Mouse (Mus musculus): ENCODE measurements around the gene Gtpbp6. TPM values are rescaled to one million over a fixed set of nuclear protein-coding genes. Genes with fewer than 3 reads are reported as not detected.
"Not testable (repeated sequence)": the region's sequence is repeated elsewhere in the genome, so short reads cannot be mapped to it uniquely, and the experiment has no call there.

Gtpbp6 gene
- polyA plus RNA-seq, 1 experiment, result 56.7 TPM

DNA sequence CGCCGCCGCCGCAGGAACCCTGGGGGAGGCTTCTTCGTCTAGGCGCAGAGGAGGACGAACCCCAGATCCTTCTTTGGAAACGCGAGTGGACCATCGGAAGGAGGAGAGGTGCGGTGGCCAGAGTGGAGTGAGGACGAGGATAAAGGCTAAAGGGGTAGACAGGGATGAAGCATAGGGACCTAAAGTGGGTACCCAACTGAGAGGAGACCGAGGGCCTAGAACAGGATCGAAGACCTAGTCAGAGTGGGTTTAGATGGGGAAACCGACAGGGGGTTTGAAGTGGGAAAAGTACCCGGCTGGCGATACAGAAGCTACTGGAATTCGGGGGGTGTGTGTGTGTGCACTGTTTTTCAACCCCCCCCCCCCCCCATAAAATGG is 28.1 kb upstream of the Gtpbp6 start:
- Histone ChIP-seq H3K27me3 (ENCODE audit: control insufficient read depth, insufficient read depth, insufficient read length) (no peaks in the 10 kb centered on the region), H3K36me3 (ENCODE audit: control insufficient read depth, insufficient read depth) (no peaks in the 10 kb centered on the region), H3ac (ENCODE audit: control insufficient read depth, insufficient read length, low read depth) (peak overlapping the region; percentile 71), H3K79me2 (ENCODE audit: control insufficient read depth, insufficient read depth) (peaks cover 28% of the 10 kb centered on the region), H3K79me3 (ENCODE audit: low read depth) (peaks cover 11% of the 10 kb centered on the region), H3K4me3 (ENCODE audit: insufficient read depth, poor library complexity, severe bottlenecking) (peak overlapping the region; percentile 66)
- no peak for TF ChIP-seq MYOD1 (IDR thresholded peaks at IDR 0.05; ENCODE audit: control insufficient read depth, insufficient read length, low read depth)
- no peak for TF ChIP-seq CTCF (IDR thresholded peaks at IDR 0.05; ENCODE audit: control insufficient read depth, insufficient read depth, insufficient read length)
- no peak for TF ChIP-seq MYOG (IDR thresholded peaks at IDR 0.05; ENCODE audit: control insufficient read depth, extremely low read depth, insufficient read length)
- no peak for TF ChIP-seq FOSL1 (IDR thresholded peaks at IDR 0.05; ENCODE audit: insufficient read depth, low read length, poor library complexity, severe bottlenecking)
- TF ChIP-seq MAX (IDR thresholded peaks at IDR 0.05), result no peak
- TF ChIP-seq CEBPB (IDR thresholded peaks at IDR 0.05; ENCODE audit: low read depth), result no peak
- TF ChIP-seq USF1 (IDR thresholded peaks at IDR 0.05; ENCODE audit: low read depth), result no peak

DNA sequence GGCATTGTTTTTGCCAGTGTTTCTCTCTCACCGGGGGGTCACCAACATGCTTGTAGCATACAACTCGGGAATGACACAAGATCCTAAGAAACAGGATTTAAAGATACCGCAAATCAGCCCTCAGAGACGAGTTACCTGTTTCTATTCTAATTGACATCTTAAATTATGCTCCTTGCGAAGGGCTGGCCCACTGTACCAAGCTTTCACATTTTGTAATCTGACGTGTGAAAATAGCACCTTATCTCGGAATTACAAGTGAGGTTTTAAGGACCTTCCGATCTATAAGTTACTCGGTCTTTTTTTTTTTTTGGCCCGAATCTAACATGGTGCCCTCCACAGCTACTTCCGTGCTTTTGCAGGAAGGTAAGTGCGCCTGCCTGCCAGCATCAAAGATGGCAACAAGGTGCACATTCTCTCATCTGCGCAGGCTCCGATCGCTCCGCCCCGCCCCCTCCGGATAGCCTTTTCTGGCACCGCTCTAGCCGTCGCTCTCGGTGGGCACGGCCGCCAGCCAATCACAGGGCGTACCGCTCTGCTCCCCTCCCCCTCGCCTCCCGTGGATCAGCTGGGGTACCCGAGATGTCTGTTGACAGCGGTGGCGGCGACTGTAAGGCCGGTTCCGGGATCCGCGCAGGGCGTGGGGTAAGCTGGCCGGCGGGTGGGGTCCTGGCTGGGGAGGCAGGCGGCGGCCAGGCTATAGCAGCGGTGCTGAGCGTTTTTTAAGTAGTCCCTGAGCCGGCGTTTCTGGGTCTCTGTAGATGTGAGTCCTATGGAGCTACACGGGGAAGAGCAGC is 27.5 kb upstream of the Gtpbp6 start, which contains the start of gene Chfr:
Gene Chfr, plus strand, starts transcription at position 550 of the 794 bp plus-strand sequence.
- Histone ChIP-seq H3K27me3 (ENCODE audit: control insufficient read depth, insufficient read depth, insufficient read length) (no peaks in the 10 kb centered on the region), H3K36me3 (ENCODE audit: control insufficient read depth, insufficient read depth) (no peaks in the 10 kb centered on the region), H3K79me3 (ENCODE audit: low read depth) (peaks cover 11% of the 10 kb centered on the region), H3K79me2 (ENCODE audit: control insufficient read depth, insufficient read depth) (peaks cover 28% of the 10 kb centered on the region), H3K4me3 (ENCODE audit: insufficient read depth, poor library complexity, severe bottlenecking) (peak within 1 kb of the TSS; percentile 66), H3ac (ENCODE audit: control insufficient read depth, insufficient read length, low read depth) (peak within 1 kb of the TSS; percentile 71)
- TF ChIP-seq CTCF (IDR thresholded peaks at IDR 0.05; ENCODE audit: control insufficient read depth, insufficient read depth, insufficient read length), result no peak
- TF ChIP-seq MYOG (IDR thresholded peaks at IDR 0.05; ENCODE audit: control insufficient read depth, extremely low read depth, insufficient read length), result no peak
- no peak for TF ChIP-seq CEBPB (IDR thresholded peaks at IDR 0.05; ENCODE audit: low read depth)
- no peak for TF ChIP-seq MAX (IDR thresholded peaks at IDR 0.05)
- TF ChIP-seq MYOD1 (IDR thresholded peaks at IDR 0.05; ENCODE audit: control insufficient read depth, insufficient read length, low read depth), result no peak
- TF ChIP-seq USF1 (IDR thresholded peaks at IDR 0.05; ENCODE audit: low read depth), result no peak
- no peak for TF ChIP-seq FOSL1 (IDR thresholded peaks at IDR 0.05; ENCODE audit: insufficient read depth, low read length, poor library complexity, severe bottlenecking)

GRCm38 (mm10) chr5:110122380-110122779 is 14.4 kb upstream of the Gtpbp6 start:
- not testable (repeated sequence) for H3K27me3 ChIP-seq (ENCODE audit: control insufficient read depth, insufficient read depth, insufficient read length); H3K36me3 ChIP-seq (ENCODE audit: control insufficient read depth, insufficient read depth); H3K79me2 ChIP-seq (ENCODE audit: control insufficient read depth, insufficient read depth); H3K79me3 ChIP-seq (ENCODE audit: low read depth); H3K4me3 ChIP-seq (ENCODE audit: insufficient read depth, poor library complexity, severe bottlenecking); H3ac ChIP-seq (ENCODE audit: control insufficient read depth, insufficient read length, low read depth)

GRCm38 (mm10) chr5:110109991-110110441 is 2.0 kb upstream of the Gtpbp6 start, which contains the start of gene Zfp605:
Gene Zfp605 (plus strand): TSS chr5:110110092.
- peaks cover 16% of the 10 kb centered on the region for H3K36me3 ChIP-seq (ENCODE audit: control insufficient read depth, insufficient read depth)
- H3K27me3 ChIP-seq (ENCODE audit: control insufficient read depth, insufficient read depth, insufficient read length), result no peaks in the 10 kb centered on the region
- peak within 1 kb of the TSS; percentile 43 for H3ac ChIP-seq (ENCODE audit: control insufficient read depth, insufficient read length, low read depth)
- peaks cover 19% of the 10 kb centered on the region for H3K79me3 ChIP-seq (ENCODE audit: low read depth)
- TF ChIP-seq MYOD1 (IDR thresholded peaks at IDR 0.05; ENCODE audit: control insufficient read depth, insufficient read length, low read depth), result peak; percentile 52
- TF ChIP-seq FOSL1 (IDR thresholded peaks at IDR 0.05; ENCODE audit: insufficient read depth, low read length, poor library complexity, severe bottlenecking), result no peak
- peaks cover 24% of the 10 kb centered on the region for H3K79me2 ChIP-seq (ENCODE audit: control insufficient read depth, insufficient read depth)
- H3K4me3 ChIP-seq (ENCODE audit: insufficient read depth, poor library complexity, severe bottlenecking), result peak within 1 kb of the TSS; percentile 34

GRCm38 (mm10) chr5:110108305-110108628 is 270 bp upstream of the Gtpbp6 start:
- peak overlapping the region; percentile 76 for H3K4me3 ChIP-seq (ENCODE audit: insufficient read depth, poor library complexity, severe bottlenecking)
- H3K27me3 ChIP-seq (ENCODE audit: control insufficient read depth, insufficient read depth, insufficient read length), result no peaks in the 10 kb centered on the region
- H3K79me3 ChIP-seq (ENCODE audit: low read depth), result peaks cover 19% of the 10 kb centered on the region
- no peak overlapping the region for H3ac ChIP-seq (ENCODE audit: control insufficient read depth, insufficient read length, low read depth)
- H3K36me3 ChIP-seq (ENCODE audit: control insufficient read depth, insufficient read depth), result peaks cover 31% of the 10 kb centered on the region
- TF ChIP-seq MAX (IDR thresholded peaks at IDR 0.05) (no peak), MYOG (IDR thresholded peaks at IDR 0.05; ENCODE audit: control insufficient read depth, extremely low read depth, insufficient read length) (no peak), CEBPB (IDR thresholded peaks at IDR 0.05; ENCODE audit: low read depth) (no peak), FOSL1 (IDR thresholded peaks at IDR 0.05; ENCODE audit: insufficient read depth, low read length, poor library complexity, severe bottlenecking) (no peak), CTCF (IDR thresholded peaks at IDR 0.05; ENCODE audit: control insufficient read depth, insufficient read depth, insufficient read length) (no peak), USF1 (IDR thresholded peaks at IDR 0.05; ENCODE audit: low read depth) (no peak), MYOD1 (IDR thresholded peaks at IDR 0.05; ENCODE audit: control insufficient read depth, insufficient read length, low read depth) (no peak)
- peaks cover 32% of the 10 kb centered on the region for H3K79me2 ChIP-seq (ENCODE audit: control insufficient read depth, insufficient read depth)

GRCm38 (mm10) chr5:110106901-110107564 is 964 bp downstream of the Gtpbp6 start:
- H3K36me3 ChIP-seq (ENCODE audit: control insufficient read depth, insufficient read depth), result peaks cover 36% of the 10 kb centered on the region
- no peaks in the 10 kb centered on the region for H3K27me3 ChIP-seq (ENCODE audit: control insufficient read depth, insufficient read depth, insufficient read length)
- TF ChIP-seq CEBPB (IDR thresholded peaks at IDR 0.05; ENCODE audit: low read depth) (no peak), MAX (IDR thresholded peaks at IDR 0.05) (no peak), MYOG (IDR thresholded peaks at IDR 0.05; ENCODE audit: control insufficient read depth, extremely low read depth, insufficient read length) (no peak), CTCF (IDR thresholded peaks at IDR 0.05; ENCODE audit: control insufficient read depth, insufficient read depth, insufficient read length) (no peak), MYOD1 (IDR thresholded peaks at IDR 0.05; ENCODE audit: control insufficient read depth, insufficient read length, low read depth) (no peak), FOSL1 (IDR thresholded peaks at IDR 0.05; ENCODE audit: insufficient read depth, low read length, poor library complexity, severe bottlenecking) (no peak), USF1 (IDR thresholded peaks at IDR 0.05; ENCODE audit: low read depth) (no peak)
- peaks cover 32% of the 10 kb centered on the region for H3K79me2 ChIP-seq (ENCODE audit: control insufficient read depth, insufficient read depth)
- peak overlapping the region; percentile 76 for H3K4me3 ChIP-seq (ENCODE audit: insufficient read depth, poor library complexity, severe bottlenecking)
- H3ac ChIP-seq (ENCODE audit: control insufficient read depth, insufficient read length, low read depth), result peak overlapping the region; percentile 61
- peaks cover 19% of the 10 kb centered on the region for H3K79me3 ChIP-seq (ENCODE audit: low read depth)

Data from C2C12 (cell line).